Mouse (Mus musculus) bone marrow macrophage, adult 2 months (primary cell): ENCODE measurements around the gene Eln.

Experiments
- CTCF ChIP-seq: IDR thresholded peaks from 2 replicates; pipeline ENCODE4 v1.5.1; 2012; ENCODE audit warnings: low read depth, mild to moderate bottlenecking, low read length, moderate library complexity
- POLR2A ChIP-seq: IDR thresholded peaks from 2 replicates; pipeline ENCODE4 v1.6.1; 2012; ENCODE audit warnings: mild to moderate bottlenecking, low read depth, low read length, borderline replicate concordance

DNA sequence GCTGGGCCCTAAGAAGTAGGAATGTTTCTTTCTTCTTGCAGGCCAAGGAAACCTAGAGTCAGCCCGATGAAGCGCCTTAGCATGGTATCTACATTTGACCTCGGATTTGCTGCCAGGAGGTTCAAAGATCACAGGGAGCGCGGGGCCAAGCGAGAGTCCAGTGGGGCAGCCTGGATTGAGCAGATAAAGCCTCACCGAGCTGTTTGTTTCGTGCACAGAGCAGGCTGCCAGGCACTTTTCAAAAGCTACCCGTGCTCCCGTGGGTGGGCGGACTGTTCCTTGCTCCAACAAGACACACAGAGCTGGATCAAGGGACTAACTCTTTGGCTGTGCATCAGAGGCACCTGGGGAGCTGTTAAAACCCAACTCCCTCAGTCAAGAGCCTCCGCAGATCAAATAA is 3.1 kb downstream of the Eln start:
- no peak for TF ChIP-seq CTCF
- TF ChIP-seq POLR2A, result no peak
